Mouse (Mus musculus): ENCODE results near the gene Dnajc14. TPM values are rescaled to one million over a fixed set of nuclear protein-coding genes. Genes with fewer than 3 reads are reported as not detected.

Dnajc14 gene
- total RNA-seq, 2 experiments from 2014 or later: 31.8 to 38.2 TPM

Other genes with a start within 250 kb of the Dnajc14 start
- 10 to 100 TPM; 45.8 to 48.6 TPM for gene Pa2g4, start 238.1 kb upstream of the Dnajc14 start, total RNA-seq (2021)
- 1 to 10 TPM; 8.3 to 8.6 TPM for gene Erbb3, start 214.4 kb upstream of the Dnajc14 start, total RNA-seq (2021)
- 100 to 1,000 TPM; 253 to 266 TPM for gene Rps26, start 177.3 kb upstream of the Dnajc14 start, total RNA-seq (2021)
- gene Ikzf4, start 158.1 kb upstream of the Dnajc14 start, total RNA-seq (2021): 1 to 10 TPM in 1 of 2 experiments, under 1 TPM in 1; 0.52 to 1.2 TPM
- gene Suox, start 130.0 kb upstream of the Dnajc14 start, total RNA-seq (2021): 10 to 100 TPM; 22.1 to 23.1 TPM
- 10 to 100 TPM; 68.9 to 72.5 TPM for gene Rab5b, start 107.8 kb upstream of the Dnajc14 start, total RNA-seq (2021)
- under 1 TPM; 0.49 to 0.89 TPM for gene Pmel, start 99.9 kb upstream of the Dnajc14 start, total RNA-seq (2021)
- gene Cdk2, start 99.0 kb upstream of the Dnajc14 start, total RNA-seq (2021): 10 to 100 TPM; 12.7 to 15.7 TPM
- gene Dgka, start 59.2 kb upstream of the Dnajc14 start, total RNA-seq (2021): 10 to 100 TPM; 11.7 to 11.9 TPM
- gene Pym1, start 56.2 kb upstream of the Dnajc14 start, total RNA-seq (2021): 1 to 10 TPM; 6.8 to 8.6 TPM
- 1 to 10 TPM; 3.1 to 3.2 TPM for gene Mmp19, start 13.2 kb upstream of the Dnajc14 start, total RNA-seq (2021)
- gene Tmem198b, start 308 bp downstream of the Dnajc14 start, total RNA-seq (2021): 1 to 10 TPM; 5.8 to 6.4 TPM
- 10 to 100 TPM; 38.7 to 44.0 TPM for gene Sarnp, start 13.3 kb downstream of the Dnajc14 start, total RNA-seq (2021)
- 1 to 10 TPM; 7.6 to 9.2 TPM for gene Ormdl2, start 17.6 kb downstream of the Dnajc14 start, total RNA-seq (2021)
- 1 to 10 TPM; 2.3 to 2.6 TPM for gene Gdf11, start 87.7 kb downstream of the Dnajc14 start, total RNA-seq (2021)
- 100 to 1,000 TPM; 110 to 123 TPM for gene Cd63, start 96.9 kb downstream of the Dnajc14 start, total RNA-seq (2021)
- 1 to 10 TPM; 5.0 to 7.9 TPM for gene Rdh5, start 118.8 kb downstream of the Dnajc14 start, total RNA-seq (2021)
- gene Bloc1s1, start 120.0 kb downstream of the Dnajc14 start, total RNA-seq (2021): 100 to 1,000 TPM; 183 to 185 TPM
- gene Itga7, start 129.8 kb downstream of the Dnajc14 start, total RNA-seq (2021): 100 to 1,000 TPM; 165 to 176 TPM
- gene Mettl7b, start 156.9 kb downstream of the Dnajc14 start, total RNA-seq (2021): not detected
- gene Olfr9, start 185.4 kb downstream of the Dnajc14 start, total RNA-seq (2021): not detected
- not detected for gene Olfr763, start 206.7 kb downstream of the Dnajc14 start, total RNA-seq (2021)
- gene Olfr764-ps1, start 235.8 kb downstream of the Dnajc14 start, total RNA-seq (2021): not detected
- gene Olfr765, start 245.9 kb downstream of the Dnajc14 start, total RNA-seq (2021): not detected